Mouse (Mus musculus) lung, embryonic 16.5 days (tissue): Measurements from ENCODE around the gene Rgl1. TPM values are rescaled to one million over a fixed set of nuclear protein-coding genes. Genes with fewer than 3 reads are reported as not detected.
A peak's percentile ranks its signal among the peaks of the same experiment; 100 is the strongest.

Experiments
- ATAC-seq: fragments of 200-750 bp; cut with Nextera tagmentation; 2 replicates; pipeline ENCODE4 v1.8.0; 2017; ENCODE audit warnings: low read depth, mild to moderate bottlenecking, moderate library complexity
- H3K27ac ChIP-seq: fragments of 300-500 bp; sonication (generic); 2 replicates; pipeline ENCODE4 v1.5.1; 2014; ENCODE audit warnings: mild to moderate bottlenecking, control low read depth, low read length
- H3K27me3 ChIP-seq: fragments of 300-500 bp; sonication (generic); 2 replicates; pipeline ENCODE4 v1.6.1; 2014; ENCODE audit warnings: low read depth, low read length, mixed read lengths; ENCODE audit not compliant: control insufficient read depth, insufficient read depth
- H3K36me3 ChIP-seq: fragments of 300-500 bp; sonication (generic); 2 replicates; pipeline ENCODE4 v1.6.1; 2014; ENCODE audit warnings: low read length; ENCODE audit not compliant: control insufficient read depth, insufficient read depth
- H3K4me1 ChIP-seq: fragments of 300-500 bp; sonication (generic); replicated peaks from 2 replicates; pipeline ENCODE4 v1.6.1; 2014; ENCODE audit warnings: low read length, mixed read lengths; ENCODE audit not compliant: control insufficient read depth, insufficient read depth
- H3K4me2 ChIP-seq: fragments of 300-500 bp; sonication (generic); 2 replicates; pipeline ENCODE4 v1.6.1; 2014; ENCODE audit warnings: low read depth, low read length, control low read depth
- H3K4me3 ChIP-seq: fragments of 300-500 bp; sonication (generic); 2 replicates; pipeline ENCODE4 v1.5.1; 2014; ENCODE audit warnings: mild to moderate bottlenecking, low read length, control low read depth
- H3K9ac ChIP-seq: fragments of 300-500 bp; sonication (generic); 2 replicates; pipeline ENCODE4 v1.6.1; 2014; ENCODE audit warnings: low read length, control low read depth
- H3K9me3 ChIP-seq: fragments of 300-500 bp; sonication (generic); 2 replicates; pipeline ENCODE4 v1.6.1; 2016; ENCODE audit warnings: low read length; ENCODE audit not compliant: control insufficient read depth
- WGBS: fragments of 180-500 bp; shearing (Covaris S2); extraction: QIAGEN DNeasy Blood & Tissue Kit; methylation state at CpG from one replicate; pipeline ENCODE4 v1.1.7; 2014; 5-methylcytosine and 5-hydroxymethylcytosine counted together
- polyA plus RNA-seq: library from polyadenylated mRNA; unstranded; fragments of >200 nt; fragmentation: Nextera tagmentation; extraction: Ambion mirVana; gene quantifications from 2 replicates; pipeline ENCODE4 v1.2.1, GENCODE M21; 2015

The Rgl1 gene
- polyA plus RNA-seq, 1 experiment from 2014 or later = 53.4 TPM

DNA sequence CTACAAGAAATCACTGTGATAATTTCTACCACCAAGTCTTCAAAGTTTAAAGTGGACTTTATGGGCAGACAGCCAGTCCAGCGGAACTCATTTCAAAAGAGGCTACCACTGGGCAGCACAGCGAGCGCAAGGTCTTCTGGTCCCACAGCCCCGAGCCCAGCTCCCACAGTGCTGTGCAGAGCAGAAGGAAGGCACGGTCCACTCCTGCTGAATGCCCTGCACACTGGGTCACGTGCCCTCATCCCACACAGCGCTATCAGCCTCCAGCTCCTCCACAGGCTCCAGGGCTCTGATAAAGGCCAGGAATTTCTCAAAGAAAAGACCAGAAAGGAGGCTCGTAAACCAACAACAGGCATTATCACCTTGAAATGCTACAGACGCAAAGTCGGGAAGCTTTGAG lies 156.6 kb downstream of the Rgl1 start:
- Histone ChIP-seq H3K9ac (no peak overlapping the region), H3K4me1 (peaks cover 23% of the 10 kb centered on the region), H3K27me3 (no peaks in the 10 kb centered on the region), H3K4me3 (no peak overlapping the region), H3K27ac (no peak overlapping the region), H3K9me3 (no peaks in the 10 kb centered on the region), H3K36me3 (no peaks in the 10 kb centered on the region), H3K4me2 (no peak overlapping the region)
- ATAC-seq = no peak
- 75% methylated on average over 10 of the region's 10 CpGs for WGBS

DNA sequence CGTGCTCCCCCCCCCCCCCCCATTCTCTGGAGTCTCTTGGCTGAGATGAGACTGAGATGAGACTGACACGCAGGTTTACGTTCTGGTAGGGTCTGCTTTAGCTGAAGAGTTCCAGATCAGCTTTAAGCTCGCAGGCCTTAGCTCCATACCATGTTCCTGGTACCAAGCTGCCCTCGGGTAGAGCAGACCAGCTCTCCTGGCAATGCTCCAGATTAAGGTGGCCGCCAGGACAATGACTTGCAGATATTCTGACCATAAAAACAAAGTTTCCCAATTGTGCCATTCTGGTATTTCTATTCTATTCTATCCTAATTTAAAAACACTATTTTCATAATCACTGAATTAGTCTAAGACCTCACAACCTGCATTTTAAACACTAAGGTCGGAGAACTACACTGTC lies 157.1 kb downstream of the Rgl1 start:
- no peak for ATAC-seq
- peaks cover 21% of the 10 kb centered on the region for H3K4me1 ChIP-seq
- no peak overlapping the region for H3K27ac ChIP-seq
- H3K9me3 ChIP-seq = no peaks in the 10 kb centered on the region
- no peak overlapping the region for H3K4me3 ChIP-seq
- no peak overlapping the region for H3K4me2 ChIP-seq
- no peaks in the 10 kb centered on the region for H3K27me3 ChIP-seq
- no peak overlapping the region for H3K9ac ChIP-seq
- 66% methylated on average over 7 of the region's 7 CpGs for WGBS
- H3K36me3 ChIP-seq = no peaks in the 10 kb centered on the region

- H3K27me3 ChIP-seq = no peaks in the 10 kb centered on the region
- H3K27ac ChIP-seq = no peak overlapping the region
- peaks cover 19% of the 10 kb centered on the region for H3K4me1 ChIP-seq
- no peak overlapping the region for H3K4me3 ChIP-seq
- no peaks in the 10 kb centered on the region for H3K9me3 ChIP-seq
- no peak overlapping the region for H3K4me2 ChIP-seq
- no peak for ATAC-seq
- WGBS = 50% methylated on average over 14 of the region's 14 CpGs
- H3K36me3 ChIP-seq = no peaks in the 10 kb centered on the region
- H3K9ac ChIP-seq = no peak overlapping the region
Measured at GRCm38 (mm10) chr1:152607765-152608164, 158.4 kb downstream of the Rgl1 start.

DNA sequence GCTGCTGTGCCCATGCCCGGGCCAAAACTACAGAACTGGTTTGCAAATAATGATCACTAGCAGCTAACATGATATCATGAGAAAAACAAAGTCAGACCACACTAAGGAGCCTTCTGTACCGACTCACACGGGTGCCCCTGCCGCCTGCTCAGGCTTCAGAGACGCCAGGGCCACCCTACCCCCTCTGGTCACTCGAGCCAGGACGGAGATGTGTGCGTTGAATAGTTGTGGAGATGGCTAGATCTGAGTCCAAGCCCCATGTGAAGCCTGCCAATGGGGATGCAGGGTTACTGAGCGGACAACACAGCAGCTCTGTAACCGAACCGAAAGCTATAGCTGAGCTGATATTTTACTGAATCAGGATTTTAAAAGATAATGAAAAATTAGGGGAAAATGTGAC lies 159.4 kb downstream of the Rgl1 start:
- Histone ChIP-seq H3K27ac (no peak overlapping the region), H3K4me2 (no peak overlapping the region), H3K4me1 (peaks cover 14% of the 10 kb centered on the region), H3K9ac (no peak overlapping the region), H3K27me3 (no peaks in the 10 kb centered on the region), H3K4me3 (no peak overlapping the region), H3K36me3 (no peaks in the 10 kb centered on the region), H3K9me3 (no peaks in the 10 kb centered on the region)
- ATAC-seq = no peak
- WGBS = 88% methylated on average over 11 of the region's 11 CpGs

DNA sequence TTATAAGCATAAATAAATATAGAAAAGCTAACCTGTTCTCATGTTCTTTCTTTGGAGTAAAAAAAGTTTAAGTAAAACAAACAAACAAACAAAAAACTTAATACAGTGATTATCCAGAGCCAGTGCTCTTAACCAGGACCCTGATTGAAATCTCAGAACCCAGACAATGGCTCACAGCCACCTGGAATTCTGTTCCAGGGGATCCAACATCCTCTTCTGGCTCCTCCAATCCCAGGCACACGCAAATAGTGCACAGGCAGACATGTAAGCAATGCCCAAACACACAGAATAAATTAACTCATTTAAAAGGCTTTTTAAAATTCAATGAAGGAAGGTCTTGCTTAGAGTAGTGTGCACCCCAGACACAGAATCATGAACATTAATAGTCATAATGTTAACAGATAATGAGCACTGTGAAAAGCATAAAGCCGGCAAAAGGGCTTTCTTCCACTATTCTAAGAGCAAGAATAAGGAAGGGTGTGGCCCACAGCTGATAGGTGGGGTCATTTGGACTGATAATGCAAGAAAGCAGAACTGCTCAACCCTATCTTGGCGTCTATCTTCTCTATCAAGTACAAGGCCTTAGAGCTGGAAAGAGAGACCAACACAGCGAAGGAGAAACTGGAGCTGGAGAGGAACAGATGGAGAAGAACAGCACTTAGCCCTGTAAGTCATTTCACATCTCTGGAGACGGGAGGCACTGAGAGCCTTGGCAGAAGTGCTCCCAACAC lies 160.1 kb downstream of the Rgl1 start:
- WGBS = 79% methylated on average over 5 of the region's 5 CpGs
- Histone ChIP-seq H3K36me3 (no peaks in the 10 kb centered on the region), H3K4me2 (no peak overlapping the region), H3K9ac (no peak overlapping the region), H3K27me3 (no peaks in the 10 kb centered on the region), H3K27ac (no peak overlapping the region), H3K4me3 (no peak overlapping the region), H3K4me1 (peaks cover 10% of the 10 kb centered on the region), H3K9me3 (no peaks in the 10 kb centered on the region)
- ATAC-seq = no peak

DNA sequence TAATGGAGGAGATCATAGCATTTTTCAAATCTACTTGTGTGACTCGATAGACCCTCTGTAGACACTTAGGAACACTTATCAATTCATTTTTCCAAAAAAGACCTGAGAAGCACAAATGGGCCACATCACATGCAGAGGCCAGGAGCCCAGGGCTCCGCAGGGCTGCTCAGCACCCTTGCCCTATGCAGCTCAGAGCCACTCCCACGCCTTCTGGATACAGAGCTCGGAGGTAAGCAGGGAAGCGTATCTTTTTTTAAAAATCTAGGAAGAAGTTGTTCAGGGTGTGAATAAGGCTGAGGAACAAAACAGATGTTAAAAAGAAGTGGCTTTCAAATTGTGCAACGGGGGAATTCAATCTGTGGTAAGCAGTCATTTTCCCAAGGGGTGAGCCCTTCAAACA lies 162.0 kb downstream of the Rgl1 start:
- 84% methylated on average over 6 of the region's 6 CpGs for WGBS
- Histone ChIP-seq H3K4me3 (no peak overlapping the region), H3K27me3 (no peaks in the 10 kb centered on the region), H3K9me3 (no peaks in the 10 kb centered on the region), H3K27ac (no peak overlapping the region), H3K36me3 (no peaks in the 10 kb centered on the region), H3K9ac (no peak overlapping the region), H3K4me1 (peaks cover 12% of the 10 kb centered on the region), H3K4me2 (no peak overlapping the region)
- ATAC-seq = no peak

DNA sequence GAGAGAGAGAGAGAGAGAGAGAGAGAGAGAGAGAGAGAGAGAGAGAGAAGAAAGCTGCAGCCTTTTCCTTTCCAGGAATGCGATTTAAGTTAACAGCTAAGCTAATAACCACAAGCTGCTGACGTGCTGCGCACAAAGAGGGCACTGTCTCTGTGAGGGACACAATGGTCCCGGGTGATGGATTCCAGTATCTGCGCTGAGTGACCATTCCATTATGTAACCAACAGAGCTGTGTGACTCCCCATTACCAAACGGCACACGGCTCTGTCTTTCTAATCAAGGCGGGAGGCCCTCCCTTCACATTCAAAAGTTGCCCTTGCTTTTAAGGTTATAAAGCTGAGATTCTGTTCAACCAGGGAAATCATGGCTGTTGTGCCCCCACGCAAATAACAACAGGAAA lies 162.5 kb downstream of the Rgl1 start:
- Histone ChIP-seq H3K4me3 (no peak overlapping the region), H3K9ac (no peak overlapping the region), H3K27me3 (no peaks in the 10 kb centered on the region), H3K36me3 (no peaks in the 10 kb centered on the region), H3K9me3 (no peaks in the 10 kb centered on the region), H3K27ac (no peak overlapping the region), H3K4me2 (no peak overlapping the region), H3K4me1 (peaks cover 10% of the 10 kb centered on the region)
- no peak for ATAC-seq
- WGBS = 78% methylated on average over 9 of the region's 9 CpGs

GRCm38 (mm10) chr1:152600494-152600893 lies 165.7 kb downstream of the Rgl1 start:
- Histone ChIP-seq H3K4me1 (peaks cover 5% of the 10 kb centered on the region; the same call in 1 of the 2 replicates), H3K4me3 (no peak overlapping the region), H3K27me3 (no peaks in the 10 kb centered on the region), H3K9me3 (no peaks in the 10 kb centered on the region), H3K27ac (no peak overlapping the region), H3K9ac (no peak overlapping the region), H3K36me3 (no peaks in the 10 kb centered on the region), H3K4me2 (no peak overlapping the region)
- WGBS = 76% methylated on average over 2 of the region's 2 CpGs
- ATAC-seq = no peak

DNA sequence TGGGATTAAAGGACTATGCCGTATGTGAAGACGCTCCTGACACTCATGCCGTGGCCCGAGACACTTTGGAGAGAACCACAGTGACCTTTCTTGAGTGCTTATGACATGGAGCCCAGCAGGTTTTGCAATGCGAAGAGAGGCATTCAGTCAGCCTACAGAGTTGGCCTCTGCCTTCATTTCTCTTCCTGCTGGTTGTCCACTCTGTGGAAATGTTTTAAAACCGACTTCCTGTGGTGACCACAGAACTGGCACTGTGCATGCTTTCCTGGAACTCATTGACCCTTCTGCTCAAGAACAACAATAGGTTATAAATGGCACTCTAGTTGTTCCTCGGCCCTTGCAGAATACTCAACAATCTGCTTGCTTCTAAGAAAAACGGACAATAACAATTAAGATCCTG lies 166.8 kb downstream of the Rgl1 start:
- no peak overlapping the region for H3K4me3 ChIP-seq
- H3K4me2 ChIP-seq = no peak overlapping the region
- peaks cover 5% of the 10 kb centered on the region; the same call in 1 of the 2 replicates for H3K4me1 ChIP-seq
- WGBS = 50% methylated on average over 8 of the region's 8 CpGs
- ATAC-seq = peak; percentile 79
- no peaks in the 10 kb centered on the region for H3K36me3 ChIP-seq
- no peaks in the 10 kb centered on the region for H3K27me3 ChIP-seq
- H3K27ac ChIP-seq = peak overlapping the region; percentile 18
- no peaks in the 10 kb centered on the region for H3K9me3 ChIP-seq
- no peak overlapping the region for H3K9ac ChIP-seq

- Histone ChIP-seq H3K36me3 (no peaks in the 10 kb centered on the region), H3K4me2 (no peak overlapping the region), H3K9me3 (no peaks in the 10 kb centered on the region), H3K27ac (peak overlapping the region; percentile 35), H3K4me1 (peaks cover 10% of the 10 kb centered on the region), H3K9ac (no peak overlapping the region), H3K4me3 (no peak overlapping the region), H3K27me3 (no peaks in the 10 kb centered on the region)
- ATAC-seq = no peak
- WGBS = 67% methylated on average over 5 of the region's 5 CpGs
Measured at GRCm38 (mm10) chr1:152594690-152595089, 171.5 kb downstream of the Rgl1 start.
